Mouse (Mus musculus): ENCODE measurements around the gene Ccdc12. TPM values are rescaled to one million over a fixed set of nuclear protein-coding genes. Genes with fewer than 3 reads are reported as not detected.
A peak's percentile ranks its signal among the peaks of the same experiment; 100 is the strongest.

The Ccdc12 gene
- polyA plus RNA-seq, 1 experiment from 2014 or later: 134 TPM

- peak overlapping the region; percentile 99 for H3K4me2 ChIP-seq (ENCODE audit: low read depth)
- H3K4me3 ChIP-seq (ENCODE audit: low read depth, low read length): peak overlapping the region; percentile 68; the same call in 1 of the 2 replicates
- peaks cover 25% of the 10 kb centered on the region for H3K27me3 ChIP-seq (ENCODE audit: control insufficient read depth, insufficient read depth, low read length)
- no peak overlapping the region for H3K9ac ChIP-seq (ENCODE audit: low read length)
- H3K9me3 ChIP-seq (ENCODE audit: control insufficient read depth, low read length): no peaks in the 10 kb centered on the region
- H3K27ac ChIP-seq (ENCODE audit: low read depth, low read length): no peak overlapping the region
- H3K36me3 ChIP-seq (ENCODE audit: control insufficient read depth, insufficient read depth, low read length): no peaks in the 10 kb centered on the region
- no peak for ATAC-seq (ENCODE audit: insufficient read depth, low FRiP score, low TSS enrichment)
- peaks cover 28% of the 10 kb centered on the region for H3K4me1 ChIP-seq (ENCODE audit: control insufficient read depth, insufficient read depth, low read length)
- WGBS: 83% methylated on average over 19 of the region's 19 CpGs
- no peak for DNase-seq (ENCODE audit: low spot score)
Measured at GRCm38 (mm10) chr9:110654726-110655650, 1.3 kb upstream of the Ccdc12 start.

DNA sequence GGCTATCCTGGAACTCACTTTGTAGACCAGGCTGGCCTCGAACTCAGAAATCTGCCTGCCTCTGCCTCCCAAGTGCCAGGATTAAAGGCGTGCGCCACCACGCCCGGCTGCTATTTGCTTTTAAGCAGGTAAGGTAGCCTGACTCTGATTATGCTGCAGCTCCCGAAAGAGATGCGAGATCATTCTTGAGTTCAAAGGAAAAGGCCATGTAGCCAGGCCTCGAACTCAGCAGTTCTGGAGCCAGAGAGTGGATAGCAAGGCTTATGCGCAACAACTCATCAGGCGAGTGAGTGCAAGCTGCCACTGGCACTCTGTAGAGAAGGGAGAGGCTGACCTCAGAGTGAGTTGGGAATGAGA, 674 bp upstream of the Ccdc12 start:
- Histone ChIP-seq H3K4me3 (ENCODE audit: low read depth, low read length) (peak overlapping the region; percentile 72), H3K27ac (ENCODE audit: low read depth, low read length) (peak overlapping the region; percentile 49), H3K4me1 (ENCODE audit: control insufficient read depth, insufficient read depth, low read length) (peaks cover 24% of the 10 kb centered on the region), H3K9ac (ENCODE audit: low read length) (peak overlapping the region; percentile 42), H3K27me3 (ENCODE audit: control insufficient read depth, insufficient read depth, low read length) (peaks cover 24% of the 10 kb centered on the region), H3K9me3 (ENCODE audit: control insufficient read depth, low read length) (no peaks in the 10 kb centered on the region), H3K36me3 (ENCODE audit: control insufficient read depth, insufficient read depth, low read length) (no peaks in the 10 kb centered on the region), H3K4me2 (ENCODE audit: low read depth) (peak overlapping the region; percentile 68)
- DNase-seq (ENCODE audit: low spot score) (no peak), ATAC-seq (ENCODE audit: insufficient read depth, low FRiP score, low TSS enrichment) (no peak)
- WGBS: 89% methylated on average over 10 of the region's 10 CpGs

DNA sequence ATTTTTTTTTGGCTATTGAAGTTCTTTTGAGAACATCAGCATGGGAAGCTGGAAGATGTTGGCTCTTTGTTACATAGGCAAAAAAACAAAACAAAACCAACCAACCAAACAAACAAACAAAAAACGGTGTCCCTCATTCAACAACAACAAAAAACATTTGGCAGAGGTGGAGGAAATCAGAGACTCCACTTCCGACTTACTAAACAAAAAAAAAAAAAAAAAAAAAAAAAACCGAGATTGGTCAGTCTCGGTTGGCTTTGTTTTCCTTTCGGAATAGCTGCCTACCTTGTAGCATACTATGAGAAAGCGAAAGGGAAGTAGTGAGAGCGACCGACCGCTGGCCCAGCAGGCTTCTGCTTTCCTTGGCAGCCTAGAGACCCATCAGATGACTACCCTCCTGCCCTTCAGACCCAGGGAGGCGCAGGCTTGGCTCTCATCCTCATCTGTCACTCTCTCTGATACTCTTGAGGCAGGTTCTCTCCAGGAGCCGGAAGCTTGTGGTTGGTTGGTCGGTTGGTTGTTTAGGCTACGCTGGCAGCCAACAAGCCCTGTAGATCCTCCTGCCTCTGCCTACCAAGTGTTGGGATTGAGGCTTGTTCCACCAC, 1.3 kb downstream of the Ccdc12 start:
- Histone ChIP-seq H3K36me3 (ENCODE audit: control insufficient read depth, insufficient read depth, low read length) (no peaks in the 10 kb centered on the region), H3K27ac (ENCODE audit: low read depth, low read length) (no peak overlapping the region), H3K27me3 (ENCODE audit: control insufficient read depth, insufficient read depth, low read length) (peaks cover 12% of the 10 kb centered on the region), H3K4me1 (ENCODE audit: control insufficient read depth, insufficient read depth, low read length) (peaks cover 24% of the 10 kb centered on the region), H3K9me3 (ENCODE audit: control insufficient read depth, low read length) (no peaks in the 10 kb centered on the region), H3K4me3 (ENCODE audit: low read depth, low read length) (peak overlapping the region; percentile 72), H3K9ac (ENCODE audit: low read length) (peak overlapping the region; percentile 85), H3K4me2 (ENCODE audit: low read depth) (peak overlapping the region; percentile 69)
- DNase-seq (ENCODE audit: low spot score): no peak
- no peak for ATAC-seq (ENCODE audit: insufficient read depth, low FRiP score, low TSS enrichment)
- 85% methylated on average over 13 of the region's 13 CpGs for WGBS

DNA sequence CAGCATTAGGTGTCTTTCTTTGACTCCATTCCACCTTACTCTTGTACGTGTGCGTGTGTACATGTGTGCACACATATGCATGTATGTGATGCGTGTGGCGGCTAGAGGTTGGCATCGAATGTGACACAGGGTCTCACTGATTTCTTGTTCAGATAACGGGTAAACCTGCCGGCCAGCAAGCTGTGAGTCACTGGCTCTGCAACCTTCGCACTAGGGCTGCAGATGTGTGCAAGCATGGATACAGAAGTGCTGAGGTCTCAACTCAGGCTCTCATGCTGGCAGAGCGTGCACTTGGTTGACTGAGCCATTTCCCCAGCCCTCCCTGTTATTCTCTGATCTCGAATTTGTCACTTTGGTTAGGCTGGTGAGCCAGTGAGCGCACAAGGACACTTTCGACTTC, 3.2 kb downstream of the Ccdc12 start:
- H3K27ac ChIP-seq (ENCODE audit: low read depth, low read length): no peak overlapping the region
- 92% methylated on average over 12 of the region's 12 CpGs for WGBS
- H3K4me1 ChIP-seq (ENCODE audit: control insufficient read depth, insufficient read depth, low read length): peaks cover 11% of the 10 kb centered on the region
- H3K27me3 ChIP-seq (ENCODE audit: control insufficient read depth, insufficient read depth, low read length): no peaks in the 10 kb centered on the region
- no peak overlapping the region for H3K9ac ChIP-seq (ENCODE audit: low read length)
- no peak overlapping the region for H3K4me2 ChIP-seq (ENCODE audit: low read depth)
- ATAC-seq (ENCODE audit: insufficient read depth, low FRiP score, low TSS enrichment): no peak
- no peak for DNase-seq (ENCODE audit: low spot score)
- H3K9me3 ChIP-seq (ENCODE audit: control insufficient read depth, low read length): no peaks in the 10 kb centered on the region
- H3K36me3 ChIP-seq (ENCODE audit: control insufficient read depth, insufficient read depth, low read length): no peaks in the 10 kb centered on the region
- H3K4me3 ChIP-seq (ENCODE audit: low read depth, low read length): no peak overlapping the region

DNA sequence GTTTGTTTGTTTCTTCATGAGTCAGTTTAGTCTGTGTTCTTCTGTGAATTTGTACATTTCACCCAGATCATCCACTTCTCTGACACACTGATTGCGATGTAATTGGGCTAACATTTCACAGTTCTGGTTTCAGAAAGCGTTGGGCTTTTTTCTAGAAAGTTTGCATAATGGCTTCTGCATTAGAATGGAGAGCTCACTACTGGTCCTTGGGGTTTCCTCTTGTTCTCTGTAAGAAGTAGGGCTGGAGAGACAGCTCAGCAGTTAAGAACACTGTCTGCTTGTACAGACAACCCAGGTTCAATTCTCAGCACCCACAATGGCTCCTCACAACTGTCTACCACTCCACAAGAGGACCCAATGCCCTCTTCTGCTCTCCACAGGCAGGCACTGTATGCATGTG, 3.9 kb downstream of the Ccdc12 start:
- WGBS: 77% methylated on average over 2 of the region's 2 CpGs
- H3K4me2 ChIP-seq (ENCODE audit: low read depth): no peak overlapping the region
- no peaks in the 10 kb centered on the region for H3K9me3 ChIP-seq (ENCODE audit: control insufficient read depth, low read length)
- DNase-seq (ENCODE audit: low spot score) (no peak), ATAC-seq (ENCODE audit: insufficient read depth, low FRiP score, low TSS enrichment) (no peak)
- peaks cover 9% of the 10 kb centered on the region; the same call in 1 of the 2 replicates for H3K4me1 ChIP-seq (ENCODE audit: control insufficient read depth, insufficient read depth, low read length)
- no peaks in the 10 kb centered on the region for H3K27me3 ChIP-seq (ENCODE audit: control insufficient read depth, insufficient read depth, low read length)
- no peak overlapping the region for H3K9ac ChIP-seq (ENCODE audit: low read length)
- no peak overlapping the region for H3K27ac ChIP-seq (ENCODE audit: low read depth, low read length)
- H3K4me3 ChIP-seq (ENCODE audit: low read depth, low read length): no peak overlapping the region
- no peaks in the 10 kb centered on the region for H3K36me3 ChIP-seq (ENCODE audit: control insufficient read depth, insufficient read depth, low read length)

DNA sequence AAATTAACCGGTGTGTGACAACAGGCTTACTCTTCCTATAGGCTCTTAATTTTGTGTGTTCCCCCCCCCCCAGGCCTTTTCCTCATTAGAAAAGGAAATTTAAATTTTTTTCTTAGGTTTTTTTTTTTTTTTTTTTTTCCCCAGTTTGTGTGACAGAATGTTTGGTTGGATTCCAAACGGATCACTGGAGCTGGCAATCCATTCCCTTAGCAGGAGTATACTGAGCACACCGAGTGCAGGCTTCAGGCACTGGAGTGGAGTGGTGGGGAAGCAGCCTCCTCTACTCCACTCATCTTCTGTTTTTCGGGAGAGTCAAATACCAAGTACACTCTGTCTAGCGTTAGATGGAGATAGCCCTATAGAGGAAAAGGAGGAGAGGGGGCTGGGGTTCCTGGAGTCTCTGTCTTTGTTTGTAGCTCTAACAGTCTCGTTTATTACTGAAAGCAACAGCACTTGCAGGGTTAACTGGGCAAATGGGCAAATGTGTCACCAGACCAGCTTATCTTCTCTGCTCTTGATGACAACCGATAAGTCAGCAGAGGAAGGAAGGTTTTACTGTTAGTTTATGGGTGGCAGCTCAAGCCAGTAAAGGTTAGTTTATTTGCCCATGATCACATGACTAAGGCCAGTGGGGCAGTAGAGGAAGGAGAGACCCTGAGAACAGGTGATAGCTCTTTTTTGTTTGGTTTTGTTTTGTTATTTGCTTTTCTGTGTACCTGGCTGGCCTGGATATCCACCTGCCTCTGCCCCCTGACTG, 4.7 kb downstream of the Ccdc12 start:
- H3K36me3 ChIP-seq (ENCODE audit: control insufficient read depth, insufficient read depth, low read length): no peaks in the 10 kb centered on the region
- no peaks in the 10 kb centered on the region for H3K27me3 ChIP-seq (ENCODE audit: control insufficient read depth, insufficient read depth, low read length)
- H3K9me3 ChIP-seq (ENCODE audit: control insufficient read depth, low read length): no peaks in the 10 kb centered on the region
- DNase-seq (ENCODE audit: low spot score) (no peak), ATAC-seq (ENCODE audit: insufficient read depth, low FRiP score, low TSS enrichment) (no peak)
- H3K4me2 ChIP-seq (ENCODE audit: low read depth): no peak overlapping the region
- no peak overlapping the region for H3K27ac ChIP-seq (ENCODE audit: low read depth, low read length)
- H3K9ac ChIP-seq (ENCODE audit: low read length): no peak overlapping the region
- no peak overlapping the region for H3K4me3 ChIP-seq (ENCODE audit: low read depth, low read length)
- WGBS: 81% methylated on average over 7 of the region's 7 CpGs
- H3K4me1 ChIP-seq (ENCODE audit: control insufficient read depth, insufficient read depth, low read length): peaks cover 9% of the 10 kb centered on the region

DNA sequence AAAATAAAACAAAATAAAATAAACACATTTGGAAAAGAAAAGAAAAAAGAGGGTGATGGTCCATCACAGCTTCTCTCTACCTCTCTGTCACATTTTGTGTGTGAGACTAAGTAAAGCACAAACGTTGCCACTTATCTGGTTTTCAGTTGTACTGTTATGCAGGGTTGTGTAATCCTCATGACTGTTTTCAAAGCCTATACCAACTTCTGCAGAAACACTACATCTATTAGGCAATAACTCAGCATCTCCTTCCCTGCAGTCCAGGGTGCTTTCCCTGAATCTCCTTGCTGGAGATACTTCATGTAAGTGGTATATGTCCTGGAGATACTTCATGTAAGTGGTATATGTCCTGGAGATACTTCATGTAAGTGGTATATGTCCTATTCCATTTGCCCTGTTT, 6.5 kb downstream of the Ccdc12 start:
- no peak for ATAC-seq (ENCODE audit: insufficient read depth, low FRiP score, low TSS enrichment)
- no peaks in the 10 kb centered on the region for H3K36me3 ChIP-seq (ENCODE audit: control insufficient read depth, insufficient read depth, low read length)
- 93% methylated on average over 1 of the region's 1 CpGs for WGBS

GRCm38 (mm10) chr9:110665912-110666311, 9.6 kb downstream of the Ccdc12 start:
- no peak overlapping the region for H3K9ac ChIP-seq (ENCODE audit: low read length)
- H3K36me3 ChIP-seq (ENCODE audit: control insufficient read depth, insufficient read depth, low read length): no peaks in the 10 kb centered on the region
- H3K4me2 ChIP-seq (ENCODE audit: low read depth): 0 out of 2 replicates have a peak overlapping the region, but pooled peaks have one; percentile 2
- ATAC-seq (ENCODE audit: insufficient read depth, low FRiP score, low TSS enrichment): no peak
- DNase-seq (ENCODE audit: low spot score): no peak
- no peak overlapping the region for H3K4me3 ChIP-seq (ENCODE audit: low read depth, low read length)
- no peaks in the 10 kb centered on the region for H3K9me3 ChIP-seq (ENCODE audit: control insufficient read depth, low read length)
- no peaks in the 10 kb centered on the region for H3K27me3 ChIP-seq (ENCODE audit: control insufficient read depth, insufficient read depth, low read length)
- peaks cover 4% of the 10 kb centered on the region; the same call in 1 of the 2 replicates for H3K4me1 ChIP-seq (ENCODE audit: control insufficient read depth, insufficient read depth, low read length)
- WGBS: 15% methylated on average over 4 of the region's 4 CpGs
- H3K27ac ChIP-seq (ENCODE audit: low read depth, low read length): no peak overlapping the region

More for the DNA sequence above, 6.5 kb downstream of the Ccdc12 start:
- Histone ChIP-seq H3K4me1 (ENCODE audit: control insufficient read depth, insufficient read depth, low read length) (peaks cover 4% of the 10 kb centered on the region), H3K9me3 (ENCODE audit: control insufficient read depth, low read length) (no peaks in the 10 kb centered on the region), H3K9ac (ENCODE audit: low read length) (no peak overlapping the region), H3K27me3 (ENCODE audit: control insufficient read depth, insufficient read depth, low read length) (no peaks in the 10 kb centered on the region), H3K4me2 (ENCODE audit: low read depth) (no peak overlapping the region), H3K27ac (ENCODE audit: low read depth, low read length) (no peak overlapping the region), H3K4me3 (ENCODE audit: low read depth, low read length) (no peak overlapping the region)
- no peak for DNase-seq (ENCODE audit: low spot score)

Data from neural tube, embryonic 11.5 days (tissue).